Mouse (Mus musculus) bone marrow, adult 2 months (tissue): ENCODE data around the gene Smarca1. TPM values are rescaled to one million over a fixed set of nuclear protein-coding genes. Genes with fewer than 3 reads are reported as not detected.

Experiments
- H3K27ac ChIP-seq: fragments of 200-500 bp; 2 replicates; pipeline ENCODE4 v1.5.1; 2012; ENCODE audit warnings: low read depth, mild to moderate bottlenecking, control low read depth, inconsistent platforms, low read length; ENCODE audit not compliant: control insufficient read depth, poor library complexity, insufficient read depth
- H3K4me1 ChIP-seq: fragments of 200-500 bp; 2 replicates; pipeline ENCODE4 v1.6.1; 2011; ENCODE audit warnings: low read length; ENCODE audit not compliant: control insufficient read depth, insufficient read depth
- H3K4me3 ChIP-seq: fragments of 200-500 bp; replicated peaks from 2 replicates; pipeline ENCODE3; 2011; ENCODE audit warnings: mild to moderate bottlenecking, low read depth, low read length, control low read depth; ENCODE audit not compliant: control insufficient read depth
- CTCF ChIP-seq: fragments of 200-500 bp; IDR thresholded peaks from 2 replicates; pipeline ENCODE4 v1.5.1; 2011; ENCODE audit warnings: low read length, control low read depth; ENCODE audit not compliant: control insufficient read depth, insufficient read depth
- POLR2A ChIP-seq: fragments of 200-500 bp; IDR thresholded peaks from 2 replicates; pipeline ENCODE4 v1.6.1; 2011; ENCODE audit warnings: low read depth, mild to moderate bottlenecking, control low read depth, low read length, borderline replicate concordance; ENCODE audit not compliant: control insufficient read depth
- WGBS: fragments of 180-500 bp; shearing (Covaris S2); methylation state at CpG from one replicate; pipeline ENCODE4 v1.1.7; 2018; 5-methylcytosine and 5-hydroxymethylcytosine counted together
- polyA plus RNA-seq: library from polyadenylated mRNA; stranded (reverse); fragments of >200 nt; gene quantifications from 2 replicates; pipeline ENCODE4 v1.2.4, GENCODE M21; 2011; ENCODE audit warnings: low replicate concordance; ENCODE audit not compliant: missing spikeins, insufficient read depth, insufficient read length

Smarca1 gene
- polyA plus RNA-seq, 1 experiment: 2.0 TPM

DNA sequence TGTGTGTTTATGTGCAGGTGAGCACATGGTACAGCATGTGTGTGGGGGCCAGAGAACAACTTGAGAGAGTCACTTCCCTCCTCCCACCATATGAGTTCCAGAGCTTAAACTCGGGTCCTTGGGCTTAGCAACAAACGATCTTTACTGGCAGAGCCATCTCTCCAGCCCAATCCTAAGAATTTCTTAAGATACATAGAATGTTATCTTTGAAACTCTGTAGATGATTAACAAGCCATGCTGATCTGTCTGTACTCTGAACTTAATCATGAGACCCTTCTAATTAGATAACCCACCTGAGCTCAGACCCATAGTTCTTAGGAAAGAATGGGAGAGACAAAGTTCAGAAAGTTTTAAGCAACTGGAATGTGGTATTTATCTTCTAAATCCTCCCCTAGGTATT is 59.3 kb downstream of the Smarca1 start:
- TF ChIP-seq CTCF: no peak
- no peak for TF ChIP-seq POLR2A
- Histone ChIP-seq H3K4me3 (no peak overlapping the region), H3K27ac (no peak overlapping the region), H3K4me1 (no peaks in the 10 kb centered on the region)
- 57% methylated on average over 2 of the region's 2 CpGs for WGBS

DNA sequence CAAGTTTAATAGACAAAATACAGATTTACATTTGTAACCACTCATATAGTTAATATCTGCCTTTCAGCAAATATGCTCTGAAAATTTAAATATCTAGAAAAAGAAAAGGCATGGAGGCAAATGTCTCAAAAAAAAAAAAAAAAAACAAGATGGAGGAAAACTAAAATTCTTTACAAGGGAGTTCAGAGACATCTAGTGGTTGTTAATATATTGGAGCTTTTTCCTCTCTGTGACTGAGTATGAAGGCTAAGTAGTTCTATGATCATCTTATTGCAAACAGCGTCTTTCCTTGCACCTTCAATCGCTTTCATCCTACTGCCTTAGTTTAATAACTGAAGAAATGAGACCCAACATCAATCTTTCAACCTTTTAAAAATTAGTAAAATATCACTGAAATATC is 72.2 kb downstream of the Smarca1 start:
- no peak for TF ChIP-seq POLR2A
- Histone ChIP-seq H3K4me1 (no peaks in the 10 kb centered on the region), H3K4me3 (no peak overlapping the region), H3K27ac (no peak overlapping the region)
- 58% methylated on average over 2 of the region's 2 CpGs for WGBS

DNA sequence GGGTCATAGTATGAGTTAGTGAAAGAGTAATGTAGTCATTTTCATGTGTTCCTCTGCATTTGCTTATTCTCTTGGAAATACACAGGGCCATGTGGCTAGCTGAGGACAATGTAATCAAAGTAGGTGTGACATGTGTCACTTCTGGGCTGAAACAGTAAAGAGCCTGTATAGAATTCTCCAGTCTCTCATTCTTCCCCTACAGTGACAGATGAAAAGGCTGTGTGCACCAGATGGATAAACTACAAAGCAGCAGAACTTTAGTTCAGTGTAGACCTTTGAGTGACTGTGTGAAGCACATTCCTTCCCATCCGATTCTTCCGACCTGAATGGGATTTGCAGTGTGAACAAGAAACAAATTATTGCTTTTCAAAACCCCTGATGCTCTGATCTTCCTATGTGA is 84.1 kb downstream of the Smarca1 start:
- TF ChIP-seq POLR2A: no peak
- TF ChIP-seq CTCF: no peak
- Histone ChIP-seq H3K4me1 (no peaks in the 10 kb centered on the region), H3K4me3 (no peak overlapping the region), H3K27ac (no peak overlapping the region)
- WGBS: 88% methylated on average over 2 of the region's 2 CpGs

GRCm38 (mm10) chrX:47764440-47764839 is 128.3 kb downstream of the Smarca1 start:
- Histone ChIP-seq H3K4me1 (no peaks in the 10 kb centered on the region), H3K4me3 (no peak overlapping the region), H3K27ac (no peak overlapping the region)
- TF ChIP-seq POLR2A: no peak
- no peak for TF ChIP-seq CTCF
- WGBS: 37% methylated on average over 1 of the region's 1 CpGs

DNA sequence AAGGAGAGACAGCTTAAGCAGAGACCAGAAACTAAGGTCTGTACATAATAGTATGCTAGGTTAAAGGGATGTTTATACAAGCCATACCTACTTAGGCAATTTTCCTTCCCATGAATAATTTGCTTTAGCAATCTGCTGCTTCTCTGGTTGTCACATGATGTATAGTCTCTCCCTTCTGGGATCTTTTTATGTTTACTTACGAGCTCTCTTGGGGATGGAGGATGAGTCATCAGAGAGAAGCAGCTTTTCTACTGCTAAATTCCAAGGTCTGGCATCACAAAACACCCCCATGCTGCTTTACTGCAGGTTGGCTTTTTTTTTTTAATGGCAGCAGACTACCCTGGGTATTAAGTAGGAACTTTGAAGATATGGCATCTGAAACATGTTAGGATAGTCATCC is 132.6 kb downstream of the Smarca1 start:
- Histone ChIP-seq H3K4me3 (no peak overlapping the region), H3K27ac (no peak overlapping the region), H3K4me1 (no peaks in the 10 kb centered on the region)
- 30% methylated on average over 1 of the region's 1 CpGs for WGBS
- no peak for TF ChIP-seq POLR2A
- no peak for TF ChIP-seq CTCF

Other genes starting within 250 kb of the Smarca1 start
- 5.5 and 6.8 TPM in 2 replicates for gene Ocrl, start 19.4 kb upstream of the Smarca1 start, polyA plus RNA-seq
- gene Apln, start 141.9 kb upstream of the Smarca1 start, polyA plus RNA-seq: 0.50 TPM in 1 of 2 replicates, not detected in the other
- gene Xpnpep2, start 215.8 kb upstream of the Smarca1 start, polyA plus RNA-seq: not detected in 2 replicates